Mouse (Mus musculus) spleen, adult 2 months (tissue): ENCODE data around the gene Klf13. TPM values are rescaled to one million over a fixed set of nuclear protein-coding genes. Genes with fewer than 3 reads are reported as not detected.

Experiments
- DNase-seq, 2 experiments: peaks; one replicate each; pipeline versions ENCODE4 v3.0.0 to v3.0.0-alpha.2; 2012 to 2021; ENCODE audit warnings: low spot score in 2 of 2, low read depth in 1 of 2
- H3K27ac ChIP-seq: fragments of 200-500 bp; 2 replicates; pipeline ENCODE4 v1.5.1; 2012; ENCODE audit warnings: low read length, inconsistent platforms; ENCODE audit not compliant: insufficient read depth
- H3K27me3 ChIP-seq: fragments of 200-500 bp; 2 replicates; pipeline ENCODE4 v1.6.1; 2012; ENCODE audit warnings: mild to moderate bottlenecking, moderate library complexity, low read length, inconsistent platforms; ENCODE audit not compliant: control insufficient read depth, insufficient read depth
- H3K36me3 ChIP-seq: fragments of 200-500 bp; 2 replicates; pipeline ENCODE4 v1.6.1; 2012; ENCODE audit warnings: mild to moderate bottlenecking, low read length, inconsistent platforms; ENCODE audit not compliant: control insufficient read depth, insufficient read depth
- H3K4me1 ChIP-seq: fragments of 200-500 bp; 2 replicates; pipeline ENCODE4 v1.6.1; 2011; ENCODE audit warnings: inconsistent platforms; ENCODE audit not compliant: control insufficient read depth, insufficient read depth, insufficient read length
- H3K4me3 ChIP-seq: fragments of 200-500 bp; 2 replicates; pipeline ENCODE4 v1.5.1; 2011; ENCODE audit warnings: mild to moderate bottlenecking, inconsistent platforms; ENCODE audit not compliant: insufficient read depth, insufficient read length; ENCODE audit errors: extremely low read depth
- CTCF ChIP-seq: fragments of 200-500 bp; IDR thresholded peaks from 2 replicates; pipeline ENCODE4 v1.5.1; 2011; ENCODE audit warnings: mild to moderate bottlenecking, inconsistent platforms; ENCODE audit not compliant: insufficient read depth, insufficient read length, insufficient replicate concordance; ENCODE audit errors: extremely low read depth
- POLR2A ChIP-seq: fragments of 200-500 bp; IDR thresholded peaks from 2 replicates; pipeline ENCODE4 v1.6.1; 2011; ENCODE audit warnings: low read depth, low read length, inconsistent platforms
- WGBS: fragments of 180-500 bp; shearing (Covaris S2); methylation state at CpG from one replicate; pipeline ENCODE4 v1.1.7; 2018; 5-methylcytosine and 5-hydroxymethylcytosine counted together
- polyA plus RNA-seq: library from polyadenylated mRNA; depleted of rRNA; stranded (reverse); fragments of >200 nt; gene quantifications from 2 replicates; pipeline ENCODE4 v1.2.3, GENCODE M21; 2012

Klf13 gene
- polyA plus RNA-seq, 1 experiment: 72.0 TPM

GRCm38 (mm10) chr7:63950931-63951607, 12.4 kb upstream of the Klf13 start:
- Histone ChIP-seq H3K36me3 (no peaks in the 10 kb centered on the region), H3K4me1 (peaks cover 15% of the 10 kb centered on the region; the same call in 1 of the 2 replicates), H3K27me3 (no peaks in the 10 kb centered on the region), H3K27ac (no peak overlapping the region), H3K4me3 (no peak overlapping the region)
- TF ChIP-seq CTCF: no peak
- TF ChIP-seq POLR2A: no peak
- WGBS: 82% methylated on average over 10 of the region's 10 CpGs
- DNase-seq: no peak

- Histone ChIP-seq H3K4me1 (peaks cover 15% of the 10 kb centered on the region; the same call in 1 of the 2 replicates), H3K27ac (no peak overlapping the region), H3K4me3 (no peak overlapping the region), H3K27me3 (no peaks in the 10 kb centered on the region), H3K36me3 (no peaks in the 10 kb centered on the region)
- TF ChIP-seq CTCF (no peak), POLR2A (no peak)
- no peak for DNase-seq
- whole genome bisulfite sequencing: 94% methylated on average over 3 of the region's 3 CpGs
Measured at GRCm38 (mm10) chr7:63949176-63949575, 10.5 kb upstream of the Klf13 start.

GRCm38 (mm10) chr7:63947514-63948487, 9.1 kb upstream of the Klf13 start:
- no peak overlapping the region for H3K27ac ChIP-seq
- H3K36me3 ChIP-seq: no peaks in the 10 kb centered on the region
- H3K27me3 ChIP-seq: no peaks in the 10 kb centered on the region
- DNase-seq: no peak
- WGBS: 82% methylated on average over 11 of the region's 11 CpGs
- H3K4me1 ChIP-seq: peaks cover 14% of the 10 kb centered on the region; the same call in 1 of the 2 replicates
- TF ChIP-seq CTCF (no peak), POLR2A (no peak)
- no peak overlapping the region for H3K4me3 ChIP-seq

DNA sequence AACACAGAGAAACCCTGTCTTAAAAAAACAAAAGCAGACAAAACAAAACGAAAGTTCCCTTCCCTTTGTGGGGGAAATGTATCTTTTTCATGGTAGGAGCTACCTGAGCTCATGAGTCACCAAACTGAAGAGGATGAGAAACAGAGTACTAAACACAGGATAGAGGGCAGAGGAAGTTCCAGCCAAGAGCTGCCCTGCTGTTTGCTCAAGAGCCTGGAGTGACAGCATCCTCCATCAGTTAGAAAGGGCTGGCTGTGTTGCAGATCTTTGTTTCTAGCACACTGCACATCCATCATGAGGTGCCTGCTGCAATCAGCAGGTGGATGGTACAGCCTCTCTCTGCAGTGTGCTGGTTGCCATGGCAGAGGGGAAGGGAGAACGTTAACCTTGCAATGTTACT, 5.2 kb upstream of the Klf13 start:
- Histone ChIP-seq H3K4me1 (peaks cover 13% of the 10 kb centered on the region; the same call in 1 of the 2 replicates), H3K27ac (no peak overlapping the region), H3K27me3 (no peaks in the 10 kb centered on the region), H3K4me3 (no peak overlapping the region), H3K36me3 (no peaks in the 10 kb centered on the region)
- no peak for DNase-seq
- WGBS: 69% methylated on average over 2 of the region's 2 CpGs
- TF ChIP-seq CTCF: no peak
- no peak for TF ChIP-seq POLR2A

GRCm38 (mm10) chr7:63941501-63941900, 2.8 kb upstream of the Klf13 start:
- no peaks in the 10 kb centered on the region for H3K27me3 ChIP-seq
- 32% methylated on average over 4 of the region's 4 CpGs for WGBS
- H3K4me3 ChIP-seq: no peak overlapping the region
- H3K27ac ChIP-seq: no peak overlapping the region
- TF ChIP-seq POLR2A (no peak), CTCF (no peak)
- DNase-seq: no peak
- H3K4me1 ChIP-seq: peaks cover 13% of the 10 kb centered on the region; the same call in 1 of the 2 replicates
- no peaks in the 10 kb centered on the region for H3K36me3 ChIP-seq

- no peak for DNase-seq
- 24% methylated on average over 3 of the region's 3 CpGs for WGBS
- Histone ChIP-seq H3K36me3 (no peaks in the 10 kb centered on the region), H3K27me3 (no peaks in the 10 kb centered on the region), H3K4me3 (no peak overlapping the region), H3K27ac (no peak overlapping the region), H3K4me1 (peaks cover 13% of the 10 kb centered on the region; the same call in 1 of the 2 replicates)
- TF ChIP-seq POLR2A: no peak
- TF ChIP-seq CTCF: no peak
Measured at GRCm38 (mm10) chr7:63941050-63941449, 2.3 kb upstream of the Klf13 start.
